Mouse (Mus musculus) olfactory bulb, adult 2 months (tissue): ENCODE results near the gene Lactb.

Experiments
- CTCF ChIP-seq: fragments of 200-500 bp; IDR thresholded peaks from 2 replicates; pipeline ENCODE4 v1.5.1; 2012; ENCODE audit warnings: low read depth, mild to moderate bottlenecking, low read length, moderate library complexity; ENCODE audit not compliant: insufficient read depth
- POLR2A ChIP-seq: fragments of 200-500 bp; IDR thresholded peaks from 2 replicates; pipeline ENCODE4 v1.6.1; 2012; ENCODE audit warnings: mild to moderate bottlenecking, low read depth, low read length, moderate library complexity; ENCODE audit not compliant: insufficient read depth

- TF ChIP-seq POLR2A (no peak), CTCF (no peak)
Observed at GRCm38 (mm10) chr9:66917216-66917891, 57.9 kb downstream of the Lactb start.
